13 mouse cellular contexts compared by ENCODE assay signal in the genomic region with DNA sequence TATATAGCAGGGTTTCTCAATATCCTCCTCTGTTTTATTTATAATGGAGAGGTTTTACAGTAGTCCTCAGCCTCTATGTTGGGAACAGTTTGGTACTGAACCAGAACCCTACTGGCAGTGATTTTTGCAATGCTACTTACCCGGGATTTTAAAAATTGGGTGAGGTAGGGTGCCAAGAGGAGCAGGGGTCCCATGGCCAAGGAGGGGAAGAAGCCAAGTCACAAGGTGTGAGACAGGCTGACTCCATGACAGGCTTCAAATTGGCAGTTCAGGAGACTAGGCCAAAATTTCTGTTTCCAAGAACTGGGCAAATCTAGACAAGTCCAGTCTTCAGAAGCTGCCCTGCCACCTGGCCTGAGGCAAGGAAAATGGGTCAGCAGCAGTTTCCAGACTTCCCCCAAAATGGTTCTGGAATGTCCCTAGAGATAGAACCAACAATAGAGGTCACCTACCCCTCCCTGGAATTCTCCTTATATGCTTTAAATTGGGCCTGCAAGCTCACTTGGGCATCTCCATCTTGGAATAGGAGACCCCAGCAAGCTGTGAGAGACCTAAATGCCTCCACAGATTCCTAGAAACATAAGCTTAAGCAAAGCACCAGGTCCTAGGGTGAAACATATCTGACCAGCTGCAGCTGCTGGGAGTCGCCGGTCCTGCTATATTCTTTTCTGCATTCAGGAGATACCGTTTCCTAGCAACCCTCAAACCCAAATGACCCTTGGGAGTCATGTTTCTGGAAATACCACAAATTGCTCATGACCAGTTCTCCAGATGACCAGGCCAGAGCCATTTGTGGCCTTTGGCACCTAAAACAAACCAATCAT. TPM values are rescaled to one million over a fixed set of nuclear protein-coding genes. Genes with fewer than 3 reads are reported as not detected.
A peak's percentile ranks its signal among the peaks of the same experiment; 100 is the strongest.
DNase-seq lines count a peak whose midpoint lies in the region; ATAC-seq and TF ChIP-seq lines count a peak whose summit lies in the region.
"Had no signal": no experiment of that assay in that cellular context is flagged by ENCODE, and none has a peak within 500 bp of the region (broad histone marks: within the 10 kb centered on the region; RNA-seq: fewer than 3 reads in every experiment).

No protein-coding gene starts in this region.

- no peak overlapping the region for H3K27ac ChIP-seq in heart, postnatal 0 days (ENCODE audit: low read depth)
- no peak overlapping the region for H3K27ac ChIP-seq in midbrain, embryonic 15.5 days

- 49% methylated on average over 4 of the region's 4 CpGs for WGBS in heart, postnatal 0 days
- WGBS in midbrain, embryonic 15.5 days: 72% methylated on average over 4 of the region's 4 CpGs

- H3K9ac ChIP-seq in heart, postnatal 0 days (replicated peaks; ENCODE audit: low read depth, low read length): no peak overlapping the region
- H3K9ac ChIP-seq in midbrain, embryonic 15.5 days: no peak overlapping the region

- no peaks in the 10 kb centered on the region for H3K36me3 ChIP-seq in heart, postnatal 0 days (replicated peaks; ENCODE audit: control insufficient read depth, insufficient read depth, low read length)
- no peaks in the 10 kb centered on the region for H3K36me3 ChIP-seq in midbrain, embryonic 15.5 days (replicated peaks)

- H3K4me1 ChIP-seq in heart, postnatal 0 days (ENCODE audit: control insufficient read depth, insufficient read depth): no peaks in the 10 kb centered on the region
- H3K4me1 ChIP-seq in midbrain, embryonic 15.5 days: no peaks in the 10 kb centered on the region

- H3K27me3 ChIP-seq in heart, postnatal 0 days (ENCODE audit: control insufficient read depth, insufficient read depth, low read length): no peaks in the 10 kb centered on the region
- no peaks in the 10 kb centered on the region for H3K27me3 ChIP-seq in midbrain, embryonic 15.5 days (replicated peaks)

- peak; percentile 69 for DNase-seq in adrenal gland, adult 2 months
- DNase-seq in adrenal gland, postnatal 4 days (ENCODE audit: low spot score in 2 of 2): no peak
- peak; percentile 51 for DNase-seq in lung, postnatal 25 days (ENCODE audit: low spot score)
- no peak for DNase-seq in lung, postnatal 10 days
- peak; percentile 60 for DNase-seq in heart, postnatal 0 days (ENCODE audit: low spot score)
- peak; percentile 47 for DNase-seq in skeletal muscle tissue, adult 2 months (ENCODE audit: low read depth, low spot score)
- DNase-seq in spleen, postnatal 4 days (ENCODE audit: low spot score in 2 of 2): no peak
- DNase-seq: cerebellum, postnatal 36 days; gastrocnemius, postnatal 14 days; thymus, adult 2 months had no signal

- no peak for TF ChIP-seq CTCF in heart, postnatal 0 days (IDR thresholded peaks at IDR 0.05; ENCODE audit: low read depth)

- no peak overlapping the region for H3K4me3 ChIP-seq in heart, postnatal 0 days (ENCODE audit: low read depth, low read length)
- no peak overlapping the region for H3K4me3 ChIP-seq in midbrain, embryonic 15.5 days

- H3K4me2 ChIP-seq in heart, postnatal 0 days (ENCODE audit: low read depth, low read length): no peak overlapping the region
- no peak overlapping the region for H3K4me2 ChIP-seq in midbrain, embryonic 15.5 days

- peak; percentile 36 for ATAC-seq in heart, postnatal 0 days (ENCODE audit: insufficient read depth, low read depth)
- ATAC-seq in midbrain, embryonic 15.5 days (replicated peaks): no peak

- no peaks in the 10 kb centered on the region for H3K9me3 ChIP-seq in heart, postnatal 0 days (replicated peaks; ENCODE audit: control insufficient read depth, low read length)
- no peaks in the 10 kb centered on the region for H3K9me3 ChIP-seq in midbrain, embryonic 15.5 days

- no peak for TF ChIP-seq EP300 in heart, postnatal 0 days (IDR thresholded peaks at IDR 0.05; ENCODE audit: low read depth)

RNA-seq across cellular contexts. Expression of a gene that starts 4.4 kb away (rescaled TPM):
- total RNA-seq in adrenal gland, adult 2 months (2021): 10 to 100 TPM in 1 of 2 experiments, 1 to 10 TPM in 1; 5.2 to 12.1 TPM
- polyA plus RNA-seq in adrenal gland, adult 2 months (2012; rRNA removed): 0.42 and 0.53 TPM in 2 replicates
- total RNA-seq in adrenal gland, postnatal 4 days (2021): 1 to 10 TPM; 5.0 to 8.5 TPM
- total RNA-seq in heart, postnatal 0 days (2014; rRNA removed; ENCODE audit: low replicate concordance): 3.5 and 8.6 TPM in 2 replicates
- 2.2 and 3.6 TPM in 2 replicates for polyA plus RNA-seq in heart, postnatal 0 days (2015; fragmentation: Nextera tagmentation; extraction: Ambion mirVana)
- 1.6 and 2.2 TPM in 2 replicates for polyA plus RNA-seq in midbrain, embryonic 15.5 days (2015; fragmentation: Nextera tagmentation; extraction: Ambion mirVana)

RNA-seq across cellular contexts. Expression of a gene that starts 10.0 kb away (rescaled TPM):
- 10 to 100 TPM; 13.1 to 33.7 TPM for total RNA-seq in adrenal gland, adult 2 months (2021)
- 3.4 and 3.7 TPM in 2 replicates for polyA plus RNA-seq in adrenal gland, adult 2 months (2012; rRNA removed)
- 1 to 10 TPM; 7.0 to 9.3 TPM for total RNA-seq in adrenal gland, postnatal 4 days (2021)
- 2.2 TPM in 1 of 2 replicates, not detected in the other for total RNA-seq in heart, postnatal 0 days (2014; rRNA removed; ENCODE audit: low replicate concordance)
- polyA plus RNA-seq in heart, postnatal 0 days (2015; fragmentation: Nextera tagmentation; extraction: Ambion mirVana): 5.1 and 5.5 TPM in 2 replicates
- polyA plus RNA-seq in midbrain, embryonic 15.5 days (2015; fragmentation: Nextera tagmentation; extraction: Ambion mirVana): 2.1 and 3.5 TPM in 2 replicates

RNA-seq across cellular contexts. Expression of a gene that starts 52.5 kb away (rescaled TPM):
- 1 to 10 TPM; 1.8 to 2.0 TPM for total RNA-seq in adrenal gland, adult 2 months (2021)
- polyA plus RNA-seq in adrenal gland, adult 2 months (2012; rRNA removed): 20.3 and 21.6 TPM in 2 replicates
- 1 to 10 TPM; 1.1 to 1.3 TPM for total RNA-seq in adrenal gland, postnatal 4 days (2021)
- total RNA-seq in heart, postnatal 0 days (2014; rRNA removed; ENCODE audit: low replicate concordance): not detected in 2 replicates
- polyA plus RNA-seq in heart, postnatal 0 days (2015; fragmentation: Nextera tagmentation; extraction: Ambion mirVana): 0.31 and 0.65 TPM in 2 replicates
- 0.89 TPM in 1 of 2 replicates, not detected in the other for polyA plus RNA-seq in midbrain, embryonic 15.5 days (2015; fragmentation: Nextera tagmentation; extraction: Ambion mirVana)
- total RNA-seq: gastrocnemius, postnatal 14 days; left cerebral cortex, postnatal 36 days; midbrain, postnatal 0 days had no signal
- polyA plus RNA-seq: midbrain, postnatal 0 days had no signal

Comparison
In these comparisons a context has a peak if more than half of its experiments do, and no peak if none do; other contexts are left out.
1. DNase-seq: peak in adrenal gland, adult 2 months (single experiment), lung, postnatal 25 days (single experiment), heart, postnatal 0 days (single experiment) and skeletal muscle tissue, adult 2 months (single experiment); none in adrenal gland, postnatal 4 days (0 of 2), lung, postnatal 10 days (single experiment) and spleen, postnatal 4 days (0 of 2).